Mouse (Mus musculus): ENCODE data around the gene Serpina3k. TPM values are rescaled to one million over a fixed set of nuclear protein-coding genes. Genes with fewer than 3 reads are reported as not detected.
"Not testable (repeated sequence)": the region's sequence is repeated elsewhere in the genome, so short reads cannot be mapped to it uniquely, and the experiment has no call there.

Gene Serpina3k
- total RNA-seq, 4 experiments from 2014 or later: not detected

DNA sequence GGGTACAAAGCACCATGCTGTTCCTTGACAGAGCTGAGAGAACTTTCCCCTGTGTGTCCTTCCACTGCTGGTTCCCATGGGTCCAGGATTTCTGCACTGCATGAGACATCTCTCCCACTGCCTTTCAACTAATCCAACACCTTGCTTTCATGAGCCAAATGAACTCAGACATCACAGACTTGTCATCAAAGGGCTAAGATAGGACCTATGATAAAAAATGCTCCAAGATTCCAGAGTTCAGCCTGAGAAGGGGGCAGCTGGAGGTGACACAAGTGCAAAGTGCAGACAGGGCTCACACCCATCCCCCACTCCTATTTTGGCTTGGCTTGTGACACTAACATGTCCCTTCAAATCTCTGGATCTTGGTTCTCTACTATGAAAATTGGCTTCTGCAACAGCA lies 50.2 kb downstream of the Serpina3k start:
- no peak for DNase-seq (ENCODE audit: low spot score in 2 of 2)

DNA sequence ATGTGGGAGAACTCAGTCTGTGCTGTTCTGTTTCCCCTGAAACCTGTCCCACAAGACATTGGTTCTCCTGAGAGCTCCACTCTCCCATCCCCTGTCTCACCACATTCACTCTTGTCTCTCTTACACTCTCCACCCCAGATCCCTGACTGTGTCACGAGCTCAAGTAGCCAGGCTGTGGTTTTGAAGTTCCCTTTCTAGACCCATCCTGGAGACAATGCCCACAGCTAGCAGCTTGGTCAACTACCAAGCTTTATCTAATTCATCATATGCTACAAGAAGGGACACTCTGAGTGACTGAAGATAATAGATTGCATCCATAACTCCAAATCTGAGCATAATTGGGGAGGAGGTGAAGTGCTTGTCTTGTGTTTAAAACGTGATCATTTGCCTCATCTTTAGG lies 52.8 kb downstream of the Serpina3k start:
- not testable (repeated sequence) for DNase-seq (ENCODE audit: low spot score in 2 of 2)

Other genes with a start within 250 kb of the Serpina3k start
- not detected for gene Serpina5, start 237.4 kb upstream of the Serpina3k start, total RNA-seq (2022)
- gene Serpina3a, start 225.8 kb upstream of the Serpina3k start, total RNA-seq (2022): not detected
- not detected for gene Serpina3b, start 210.5 kb upstream of the Serpina3k start, total RNA-seq (2022)
- gene Serpina3c, start 184.6 kb upstream of the Serpina3k start, total RNA-seq (2022): under 1 TPM; 0.20 to 0.59 (median 0.37) TPM
- gene Serpina3f, start 123.9 kb upstream of the Serpina3k start, total RNA-seq (2022): under 1 TPM in 1 of 4 experiments, not detected in 3; 0.34 TPM
- 1 to 10 TPM; 1.9 to 3.1 (median 2.4) TPM for gene Serpina3g, start 102.2 kb upstream of the Serpina3k start, total RNA-seq (2022)
- gene Serpina3i, start 75.4 kb upstream of the Serpina3k start, total RNA-seq (2022): 1 to 10 TPM; 1.2 to 2.3 (median 1.7) TPM
- gene Serpina3j, start 23.9 kb upstream of the Serpina3k start, total RNA-seq (2022): not detected
- 1 to 10 TPM in 1 of 4 experiments, under 1 TPM in 2, not detected in 1; 0.83 to 1.3 (median 0.97) TPM for gene Serpina3m, start within 50 bp of the Serpina3k start, total RNA-seq (2022)
- 100 to 1,000 TPM in 2 of 4 experiments, 10 to 100 TPM in 2; 66.0 to 259 (median 118) TPM for gene Serpina3n, start 68.2 kb downstream of the Serpina3k start, total RNA-seq (2022)
- not detected for gene Gsc, start 134.8 kb downstream of the Serpina3k start, total RNA-seq (2022)

All from layer of hippocampus, adult 8-10 months (tissue).